Mouse (Mus musculus) cerebellum, adult 18-20 months (tissue): ENCODE results near the gene Ciart.

Experiments used
- DNase-seq, 2 experiments: peaks; one replicate each; pipeline ENCODE4 v3.0.0; 2021

Ciart gene

GRCm38 (mm10) chr3:95901616-95902372 lies 19.7 kb upstream of the Ciart start:
- peak in 1 of 2 experiments; percentile 8 for DNase-seq

GRCm38 (mm10) chr3:95899800-95900524 lies 17.9 kb upstream of the Ciart start:
- DNase-seq = no peak

- peak in 1 of 2 experiments; percentile 10 for DNase-seq
Observed at GRCm38 (mm10) chr3:95895501-95895900, 13.4 kb upstream of the Ciart start.

- DNase-seq = peak; percentile 49 to 59
Observed at GRCm38 (mm10) chr3:95894317-95895160, 12.5 kb upstream of the Ciart start.

- DNase-seq = peak; percentile 94 to 99
Observed at GRCm38 (mm10) chr3:95893606-95894316, 11.7 kb upstream of the Ciart start, which contains the start of gene Aph1a. Aph1a (plus strand) TSS chr3:95893969.

- no peak for DNase-seq
Observed at GRCm38 (mm10) chr3:95893126-95893525, 11.1 kb upstream of the Ciart start.

GRCm38 (mm10) chr3:95892066-95893052 lies 10.3 kb upstream of the Ciart start:
- peak in 1 of 2 experiments; percentile 3 for DNase-seq

- DNase-seq = peak in 1 of 2 experiments; percentile 4
Observed at GRCm38 (mm10) chr3:95891211-95892065, 9.4 kb upstream of the Ciart start, which contains the start of gene BC028528. BC028528 (minus strand) TSS chr3:95892005.

- no peak for DNase-seq
Observed at GRCm38 (mm10) chr3:95889664-95890063, 7.6 kb upstream of the Ciart start.

GRCm38 (mm10) chr3:95887596-95887995 lies 5.5 kb upstream of the Ciart start:
- DNase-seq = no peak

GRCm38 (mm10) chr3:95884400-95884799 lies 2.3 kb upstream of the Ciart start:
- DNase-seq = no peak

GRCm38 (mm10) chr3:95882816-95883425 lies 870 bp upstream of the Ciart start:
- peak; percentile 66 to 74 for DNase-seq

- DNase-seq = no peak
Observed at GRCm38 (mm10) chr3:95879063-95879462, 3.0 kb downstream of the Ciart start.

GRCm38 (mm10) chr3:95872048-95872447 lies 10.0 kb downstream of the Ciart start:
- DNase-seq = no peak

- DNase-seq = peak; percentile 85 to 88
Observed at GRCm38 (mm10) chr3:95871392-95871867, 10.6 kb downstream of the Ciart start, which contains the start of gene Mrps21. Mrps21 (minus strand) TSS chr3:95871519.

- no peak for DNase-seq
Observed at GRCm38 (mm10) chr3:95870976-95871375, 11.1 kb downstream of the Ciart start.

GRCm38 (mm10) chr3:95867408-95867807 lies 14.6 kb downstream of the Ciart start:
- DNase-seq = no peak

GRCm38 (mm10) chr3:95866071-95866470 lies 16.0 kb downstream of the Ciart start:
- no peak for DNase-seq

GRCm38 (mm10) chr3:95865571-95865970 lies 16.5 kb downstream of the Ciart start:
- DNase-seq = no peak
